Mouse (Mus musculus) 3134 (cell line): ENCODE measurements around the gene Lrrc20.

Experiments used
- DNase-seq: peaks from one replicate; pipeline ENCODE4 v3.0.0-alpha.2; 2011; ENCODE audit warnings: low spot score; ENCODE audit not compliant: insufficient read length; ENCODE audit errors: extremely low read depth

Gene Lrrc20

DNA sequence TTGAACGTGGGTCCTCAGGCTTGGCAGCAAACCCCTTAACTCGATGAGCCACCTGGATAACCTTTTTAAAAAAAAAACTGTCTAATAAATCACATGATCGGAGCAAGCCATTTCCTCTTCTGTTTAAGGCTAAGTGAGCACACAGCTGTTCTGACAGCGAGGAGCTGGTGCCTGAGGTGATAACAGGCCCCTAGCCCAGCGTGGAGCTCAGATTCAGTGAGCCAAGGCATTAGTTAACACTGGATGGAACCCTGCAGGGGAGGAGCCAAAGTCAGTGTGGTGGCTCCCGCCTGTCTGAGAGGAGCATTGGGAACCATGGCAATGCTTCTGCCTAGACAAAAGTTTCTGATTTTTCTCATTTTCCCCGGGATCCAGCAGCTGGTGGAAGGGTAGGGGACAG, 35.2 kb downstream of the Lrrc20 start:
- DNase-seq: no peak

DNA sequence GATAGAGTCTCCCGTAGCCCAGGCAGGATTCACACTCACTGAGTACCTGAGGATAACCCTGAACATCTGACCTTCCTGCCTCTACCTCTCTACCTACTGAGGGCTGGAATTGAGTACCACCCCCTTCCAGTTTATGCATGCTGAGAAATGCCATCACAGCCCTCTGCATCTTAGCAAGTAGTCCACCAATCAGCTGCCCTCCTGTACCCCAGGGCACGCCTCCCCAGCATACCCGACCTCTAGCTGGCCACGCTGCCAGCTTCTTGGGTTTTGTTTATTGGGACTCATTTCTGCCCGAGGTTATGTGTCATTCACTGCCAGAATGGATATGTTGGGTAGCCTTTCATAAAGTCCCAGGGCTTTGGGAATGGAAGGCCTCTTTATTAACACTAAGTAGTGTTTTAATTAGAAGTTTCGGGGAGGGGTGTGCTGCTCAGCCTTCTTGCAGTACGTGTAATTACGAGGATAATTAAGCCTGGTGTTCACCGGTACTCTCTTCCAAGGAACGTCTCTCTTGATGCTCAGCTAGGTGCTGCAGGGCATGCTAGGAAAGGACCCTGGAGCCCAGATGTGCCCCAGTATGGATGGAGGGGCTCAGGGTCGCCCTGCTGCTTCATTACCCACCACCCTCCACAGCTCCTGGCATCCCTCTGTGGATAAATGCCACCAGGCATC, 36.8 kb downstream of the Lrrc20 start:
- DNase-seq: no peak

DNA sequence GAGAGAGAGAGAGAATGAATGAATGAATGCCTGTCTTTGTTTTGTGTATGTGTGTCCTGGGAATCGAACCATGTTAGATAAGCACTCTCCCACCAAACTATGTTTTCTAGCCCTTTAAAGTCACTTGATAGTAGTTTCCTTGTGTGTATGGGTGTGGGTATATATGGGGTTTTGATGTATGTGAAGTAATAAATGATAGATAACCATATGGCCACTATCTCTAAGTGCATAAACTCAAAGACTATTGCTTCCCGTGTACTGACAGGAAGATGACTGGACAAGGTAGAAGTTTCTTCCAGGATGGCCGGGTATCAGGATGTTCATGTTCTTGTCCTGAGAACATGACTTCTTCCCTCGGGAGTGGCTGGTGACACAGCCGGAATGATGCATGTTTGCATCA, 41.3 kb downstream of the Lrrc20 start:
- no peak for DNase-seq

DNA sequence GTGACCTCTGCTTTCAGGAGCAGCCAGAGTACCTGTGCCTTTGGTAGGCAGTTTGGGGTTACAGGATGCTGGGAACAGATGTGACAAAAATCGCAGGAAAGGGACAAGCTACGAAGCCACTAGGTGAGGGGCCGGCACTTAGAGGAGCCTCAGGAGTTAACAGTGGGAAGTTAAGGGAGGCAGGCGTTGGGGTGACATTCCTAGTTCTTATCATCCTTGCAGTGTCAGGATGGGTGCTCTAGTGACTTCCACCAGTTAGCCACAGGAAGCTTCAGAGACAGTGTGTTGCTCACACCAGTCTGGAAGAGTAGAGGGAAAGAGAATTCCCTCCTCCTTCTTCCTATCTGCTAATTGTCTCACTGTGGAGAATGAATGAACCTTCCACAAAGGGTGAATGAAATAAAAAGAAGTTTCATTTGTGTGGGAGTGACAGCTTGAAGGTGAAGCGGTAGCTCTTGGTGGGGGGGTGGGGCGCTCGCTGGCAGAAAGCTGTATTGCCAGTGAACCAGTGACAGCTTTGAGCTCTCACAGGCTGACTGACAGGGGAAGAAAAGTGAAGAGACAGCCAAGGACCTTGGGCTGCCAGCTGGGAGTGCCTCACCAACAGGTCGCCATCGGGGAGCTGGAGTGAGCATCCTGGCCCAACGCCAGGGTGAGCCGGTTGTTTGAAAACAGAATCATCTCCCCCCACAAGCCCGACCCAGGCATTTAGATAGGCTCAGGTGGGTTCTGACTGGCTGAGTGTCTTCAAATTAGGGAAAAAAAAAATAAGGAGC, 41.9 kb downstream of the Lrrc20 start:
- DNase-seq: no peak

DNA sequence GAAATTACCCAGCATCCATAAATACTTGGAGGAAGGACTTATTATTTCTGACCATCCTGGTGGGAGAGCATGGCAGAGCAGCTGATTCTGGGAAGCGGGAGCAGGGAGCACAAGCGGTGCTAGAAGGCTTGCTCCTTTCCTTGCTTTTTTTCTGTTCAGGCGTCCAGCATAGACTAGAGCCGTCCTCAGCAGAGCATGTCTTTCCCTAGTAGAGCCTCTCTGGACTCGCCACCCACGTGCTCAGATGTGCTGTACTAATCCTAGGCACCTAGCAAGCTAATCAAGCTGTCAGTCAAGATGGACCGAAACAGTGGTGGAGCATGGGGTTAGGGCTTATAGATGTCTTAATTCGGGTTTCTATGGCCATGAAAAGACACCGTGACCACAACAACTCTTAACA, 42.7 kb downstream of the Lrrc20 start:
- DNase-seq: no peak

DNA sequence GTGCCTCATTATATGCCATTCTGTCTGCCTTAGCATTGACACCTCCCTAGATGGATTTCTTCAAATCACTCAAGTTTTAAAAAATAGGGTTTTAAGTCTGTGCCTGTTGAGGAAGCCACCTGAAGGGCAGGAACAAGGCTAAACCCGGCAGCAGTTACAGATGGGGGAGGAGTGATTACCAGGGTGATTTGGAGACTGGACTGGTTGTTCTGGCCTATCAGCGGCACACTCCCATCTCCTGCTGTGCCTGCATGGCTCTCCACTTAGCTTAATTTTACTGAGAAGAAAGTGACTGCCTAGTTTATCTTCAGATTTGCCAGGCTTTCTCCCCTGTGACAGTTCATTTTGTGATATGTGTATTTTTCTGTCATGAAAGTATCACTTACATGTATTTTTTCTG, 43.9 kb downstream of the Lrrc20 start:
- no peak for DNase-seq

DNA sequence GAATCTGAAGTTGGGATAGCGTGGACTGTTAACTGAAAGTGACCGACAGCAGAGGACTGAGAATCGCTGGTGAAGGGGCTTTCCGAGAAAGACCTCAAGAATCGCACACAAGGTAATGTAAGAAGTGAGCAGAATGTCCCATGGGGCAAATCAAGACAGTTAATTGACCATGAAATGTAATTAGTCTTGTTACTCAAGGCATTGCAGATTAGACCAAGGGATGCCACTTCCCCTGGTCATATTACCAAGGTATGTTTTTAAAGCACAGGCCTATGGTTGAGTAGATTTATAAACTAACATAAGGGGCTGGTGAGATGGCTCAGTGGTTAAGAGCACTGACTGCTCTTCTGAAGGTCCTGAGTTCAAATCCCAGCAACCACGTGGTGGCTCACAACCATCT, 45.1 kb downstream of the Lrrc20 start:
- DNase-seq: no peak

DNA sequence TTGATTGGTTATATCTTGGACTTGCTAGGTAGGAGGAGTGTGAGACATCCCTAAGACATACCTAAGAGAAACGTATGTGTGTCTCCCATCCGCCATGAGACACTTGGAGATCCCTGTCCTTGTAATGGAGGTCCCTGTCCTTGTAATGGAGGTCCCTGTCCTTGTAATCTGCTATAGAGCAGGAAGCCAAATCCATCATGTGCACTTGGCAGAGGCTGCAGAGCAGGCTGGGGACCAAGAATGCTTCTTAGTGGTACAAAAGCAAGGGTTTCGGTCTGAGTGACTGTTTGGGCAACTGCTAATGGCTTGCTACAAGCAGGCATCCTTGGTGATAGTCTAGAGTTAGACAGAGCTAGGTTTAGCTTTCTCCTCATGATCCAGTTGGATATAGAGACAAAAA, 55.3 kb downstream of the Lrrc20 start:
- no peak for DNase-seq

DNA sequence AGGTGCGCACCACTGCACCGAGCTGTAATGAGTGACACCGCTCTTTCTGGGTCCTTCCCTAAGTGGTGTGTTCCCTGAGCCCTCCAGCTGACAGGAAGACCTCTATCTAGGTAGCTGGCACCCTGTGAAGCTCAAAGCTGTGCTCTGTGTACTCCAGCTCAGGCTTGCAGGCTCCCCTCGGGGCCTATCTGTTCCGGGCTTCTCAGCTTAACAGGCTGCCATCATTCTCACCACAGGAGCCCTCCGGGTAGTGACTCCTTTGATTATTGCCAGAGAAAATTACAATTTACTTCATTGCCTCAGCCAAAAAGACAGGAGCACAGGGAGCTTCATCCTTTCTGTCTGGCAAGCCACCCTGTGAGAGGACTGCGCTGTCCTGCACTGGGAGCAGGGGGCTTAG, 57.7 kb downstream of the Lrrc20 start:
- DNase-seq: no peak

DNA sequence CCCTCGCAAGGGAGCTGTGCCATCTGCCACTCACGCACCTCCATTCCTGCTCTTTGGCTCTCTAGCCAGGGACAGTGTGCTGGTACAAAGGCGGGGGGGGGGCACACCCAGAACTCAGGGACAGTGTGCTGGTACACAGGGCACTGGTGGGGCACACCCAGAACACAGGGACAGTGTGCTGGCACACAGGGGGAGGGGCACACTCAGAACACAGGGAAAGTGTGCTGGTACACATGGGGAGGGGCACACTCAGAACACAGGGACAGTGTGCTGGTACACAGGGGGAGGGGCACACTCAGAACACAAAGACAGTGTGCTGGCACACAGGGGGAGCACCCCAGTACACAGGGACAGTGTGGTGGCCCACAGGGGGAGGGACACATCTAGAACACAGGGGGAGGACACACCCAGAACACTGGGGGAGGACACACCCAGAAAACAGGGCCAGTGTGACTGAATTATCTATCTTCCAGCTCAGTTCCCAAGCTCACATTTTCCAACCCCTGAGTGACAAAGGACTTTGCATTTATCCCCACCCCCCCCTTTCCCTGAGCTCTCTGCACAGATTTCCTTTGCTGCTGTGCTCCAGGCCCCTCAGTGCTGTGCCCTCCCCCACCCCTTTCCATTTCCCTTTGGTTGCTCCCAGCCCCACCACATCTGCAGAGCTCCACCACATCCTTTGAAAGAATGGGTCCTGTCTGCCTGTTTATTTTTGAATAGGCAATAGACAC, 58.9 kb downstream of the Lrrc20 start:
- DNase-seq: no peak

DNA sequence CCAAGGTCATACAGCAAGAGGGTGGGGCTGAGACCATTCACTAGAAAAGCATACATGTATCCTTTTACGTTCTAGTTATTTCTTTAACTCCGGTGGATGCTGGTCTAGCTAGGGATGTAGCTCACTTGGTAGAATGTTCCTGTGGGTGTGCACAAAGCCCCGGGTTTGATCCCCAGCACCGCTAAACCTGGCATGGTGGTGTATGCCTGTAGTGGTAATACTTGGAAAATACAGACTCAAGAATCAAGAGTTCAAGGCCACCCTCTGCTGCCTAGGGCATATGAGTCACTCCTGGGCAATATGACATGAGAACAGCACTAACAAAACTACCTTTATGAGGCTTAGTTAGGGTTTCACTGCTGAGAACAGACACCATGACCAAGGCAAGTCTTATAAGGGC, 59.8 kb downstream of the Lrrc20 start:
- DNase-seq: no peak

DNA sequence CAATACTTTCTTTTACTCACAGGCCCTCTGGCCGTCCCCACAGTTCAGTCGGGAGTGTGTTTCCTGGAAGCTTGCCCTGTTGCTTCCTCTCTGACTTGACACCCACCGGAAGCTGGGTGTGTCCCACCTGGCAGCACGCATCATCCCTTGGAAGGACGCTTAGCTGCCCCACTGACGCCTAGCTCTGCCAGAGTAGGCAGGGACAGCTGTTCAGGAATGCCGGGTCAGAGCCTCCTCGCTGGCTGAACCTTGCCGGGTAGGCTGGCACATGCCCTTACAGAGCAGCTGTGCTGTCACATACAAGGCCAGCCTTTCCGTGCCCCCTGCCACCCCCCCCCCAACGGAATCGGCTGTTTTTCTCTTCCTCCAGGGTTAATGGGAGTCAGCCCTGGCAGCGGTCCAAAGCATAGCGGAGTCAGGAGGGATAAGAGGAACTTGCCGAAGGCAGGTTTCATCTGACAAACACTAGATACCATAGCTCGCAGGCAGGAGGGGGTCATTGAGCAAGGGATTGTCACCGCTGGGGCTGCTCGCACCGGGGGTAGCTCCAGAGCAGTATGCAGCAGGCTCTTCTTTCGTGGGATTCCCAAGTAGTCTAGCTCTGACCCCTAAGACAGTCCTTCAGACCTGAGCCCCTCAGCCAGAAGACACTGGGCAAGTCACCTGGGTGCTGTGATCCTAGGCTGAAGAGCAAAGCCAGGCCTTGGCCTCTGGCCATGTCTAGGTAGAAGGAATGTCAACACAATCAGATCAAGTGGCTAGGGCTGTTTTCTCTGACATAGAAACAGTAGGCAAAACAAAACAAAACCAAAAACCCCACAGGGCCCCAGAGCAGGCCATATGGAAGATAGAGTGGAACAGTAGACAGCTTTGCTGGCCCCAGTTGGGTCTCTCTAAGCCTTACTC, 60.8 kb downstream of the Lrrc20 start:
- DNase-seq: no peak

DNA sequence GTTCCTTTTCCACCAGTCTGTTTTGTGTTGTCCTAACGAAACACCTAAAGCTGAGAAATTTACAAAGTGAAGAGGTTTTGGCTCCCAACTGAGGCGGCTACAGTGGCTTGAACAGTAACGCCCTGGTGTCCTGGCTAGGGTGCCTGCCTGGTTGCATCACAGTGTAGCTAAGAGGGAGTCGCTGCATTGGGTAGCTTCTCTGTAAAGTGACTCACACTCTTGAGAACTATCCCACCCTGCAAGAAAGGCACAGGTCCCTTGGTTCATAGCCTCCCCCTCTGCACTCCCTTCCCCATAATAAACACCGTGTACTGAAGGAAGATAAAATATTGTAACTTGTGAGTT, 61.4 kb downstream of the Lrrc20 start:
- DNase-seq: no peak

DNA sequence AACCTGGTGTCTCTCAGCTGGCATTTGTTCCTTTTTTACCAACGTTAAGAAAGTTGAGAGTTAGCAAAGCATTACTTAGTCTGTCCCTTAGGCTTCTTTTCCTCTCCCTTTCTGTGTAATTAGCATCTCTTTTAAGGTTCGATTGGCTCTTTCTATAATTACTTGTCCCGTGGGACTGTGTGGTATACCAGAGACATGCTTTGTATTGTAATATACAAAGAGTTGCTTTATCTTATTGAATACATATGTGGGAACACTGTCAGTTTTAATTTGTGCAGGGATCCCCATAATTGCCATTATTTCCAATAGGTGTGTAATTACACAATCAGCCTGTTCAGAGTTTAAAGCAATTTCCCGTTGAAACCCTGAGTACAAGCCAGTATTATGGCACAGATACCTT, 62.8 kb downstream of the Lrrc20 start:
- DNase-seq: no peak

DNA sequence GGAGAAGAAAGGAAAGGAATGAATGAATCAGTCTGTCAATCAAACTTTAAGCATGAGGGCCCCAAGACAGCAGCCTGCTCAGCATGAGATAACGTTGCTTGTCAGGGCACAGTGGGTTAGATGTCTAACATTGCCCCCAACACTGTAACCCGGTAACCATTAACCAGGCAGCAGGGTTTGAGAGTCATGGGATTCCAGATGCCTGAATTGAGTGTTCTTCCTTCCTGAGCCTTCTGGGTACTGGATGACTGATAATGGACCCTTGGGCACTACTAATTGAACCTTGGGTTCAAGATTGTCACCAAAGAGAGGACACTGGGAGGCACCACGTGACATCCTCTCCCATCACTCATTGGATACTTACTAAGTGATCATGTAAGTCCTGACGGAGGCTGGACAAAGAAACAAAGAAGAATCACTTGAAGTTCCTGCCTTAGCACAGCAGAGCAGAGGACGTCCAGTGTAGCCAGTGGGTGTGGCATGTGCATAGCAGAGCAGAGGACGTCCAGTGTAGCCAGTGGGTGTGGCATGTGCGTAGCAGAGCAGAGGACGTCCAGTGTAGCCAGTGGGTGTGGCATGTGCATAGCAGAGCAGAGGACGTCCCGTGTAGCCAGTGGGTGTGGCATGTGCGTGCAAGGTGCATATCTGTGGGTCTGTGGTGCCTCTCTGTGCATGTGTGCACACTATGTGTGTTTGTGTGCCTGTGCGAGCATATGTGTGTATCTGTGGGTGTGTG, 68.7 kb downstream of the Lrrc20 start:
- no peak for DNase-seq

DNA sequence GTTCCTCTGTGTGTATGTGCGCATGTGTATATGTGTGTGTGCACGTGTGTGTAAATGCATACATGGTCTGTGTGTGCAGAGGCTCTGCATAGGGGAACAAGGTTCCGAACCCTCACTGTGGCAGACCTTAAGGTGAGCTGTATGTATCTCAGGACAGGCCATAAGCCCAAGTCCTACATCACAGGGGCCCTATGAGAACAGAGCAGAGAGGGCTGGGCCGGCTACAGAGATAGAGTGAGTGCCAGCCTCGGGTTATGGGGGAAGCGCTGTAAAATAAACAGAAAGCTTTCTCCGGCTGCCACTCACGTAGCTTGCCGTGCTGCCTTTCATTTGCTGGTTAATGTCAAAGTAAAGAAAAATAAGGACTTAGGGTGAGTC, 69.3 kb downstream of the Lrrc20 start:
- no peak for DNase-seq

DNA sequence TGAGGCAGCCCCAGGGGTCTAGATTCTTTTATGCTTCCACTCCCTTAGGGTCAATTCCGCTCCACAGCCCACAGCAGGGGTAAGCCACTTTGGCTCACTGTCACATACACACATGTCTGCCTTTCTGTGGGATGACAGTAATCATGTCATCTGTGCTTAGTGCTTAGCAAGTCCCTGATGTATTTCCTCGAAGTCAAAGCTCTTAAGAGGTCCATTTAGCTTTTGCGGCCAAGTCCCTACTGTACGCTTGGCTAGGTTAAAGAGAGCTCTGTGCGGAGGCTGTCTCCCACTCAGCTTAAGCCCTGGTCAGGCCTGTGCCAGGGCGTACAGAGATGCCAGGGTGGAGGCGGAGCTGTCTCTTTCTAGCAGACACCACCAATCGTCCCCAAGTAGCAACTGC, 74.5 kb downstream of the Lrrc20 start:
- no peak for DNase-seq

DNA sequence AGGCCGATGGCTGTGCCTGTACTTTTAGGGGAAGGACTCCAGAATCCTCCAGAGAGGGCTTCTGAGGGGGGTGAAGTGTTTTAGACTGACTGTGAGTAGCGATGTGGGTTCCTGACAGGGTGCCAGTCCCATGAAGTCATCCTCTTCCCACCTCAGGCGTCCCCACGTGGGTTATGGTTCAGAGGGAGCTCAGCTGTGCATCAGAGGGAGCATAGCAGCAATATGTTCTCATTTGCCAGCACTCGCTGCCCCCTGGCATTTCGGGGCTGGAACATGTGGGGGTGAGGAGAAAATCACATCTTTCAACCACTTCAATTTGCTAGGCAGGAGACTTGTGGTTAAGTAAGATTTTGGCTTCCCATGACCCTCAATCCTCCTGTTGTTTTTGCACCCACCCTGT, 79.6 kb downstream of the Lrrc20 start:
- DNase-seq: no peak

DNA sequence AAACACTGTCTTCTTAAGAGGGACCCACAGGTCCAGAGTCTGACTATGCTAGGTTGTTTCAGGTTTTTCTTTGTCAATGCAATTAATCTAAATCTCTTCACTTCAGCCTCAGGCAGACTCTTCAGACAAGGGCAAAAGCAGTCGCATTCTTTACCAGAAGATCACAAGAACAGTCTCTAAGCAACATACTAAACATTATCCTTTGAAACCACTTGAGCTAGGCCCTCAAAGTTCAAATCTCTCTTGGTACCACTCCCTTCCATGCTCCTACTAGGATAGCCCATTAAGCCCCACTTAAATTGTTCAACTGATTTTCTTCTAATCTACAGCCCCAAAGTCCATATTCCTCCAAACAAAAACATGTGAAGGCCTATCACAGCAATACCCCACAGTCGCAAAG, 83.0 kb downstream of the Lrrc20 start:
- DNase-seq: no peak

DNA sequence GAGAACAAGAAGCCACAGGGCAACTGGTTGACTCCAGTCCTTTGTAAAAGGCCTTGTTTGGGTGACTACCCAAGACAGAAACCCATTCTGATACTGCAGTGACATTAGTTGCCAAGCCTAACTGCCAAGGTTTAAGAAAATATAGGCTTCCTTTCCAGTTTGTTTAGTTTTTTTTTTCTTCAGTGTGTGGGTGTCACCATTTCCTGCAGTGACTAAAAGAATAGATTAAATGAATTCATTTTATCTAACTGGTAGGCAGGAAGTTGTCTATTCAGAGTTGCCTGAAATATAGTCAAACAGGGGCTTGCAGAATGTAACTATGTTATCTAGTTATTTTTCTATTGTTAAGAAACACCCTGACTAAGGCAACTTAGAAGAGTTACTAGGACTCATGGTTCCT, 83.9 kb downstream of the Lrrc20 start:
- DNase-seq: no peak
